Mouse (Mus musculus): Measurements from ENCODE around the gene Runx2. TPM values are rescaled to one million over a fixed set of nuclear protein-coding genes. Genes with fewer than 3 reads are reported as not detected.

The Runx2 gene
- polyA plus RNA-seq, 1 experiment from 2014 or later, result 0.25 TPM

- no peak overlapping the region for H3K27ac ChIP-seq (ENCODE audit: low read length)
- no peaks in the 10 kb centered on the region for H3K36me3 ChIP-seq (ENCODE audit: control insufficient read depth, insufficient read depth)
- H3K4me3 ChIP-seq (ENCODE audit: low read length), result no peak overlapping the region
- H3K4me2 ChIP-seq (ENCODE audit: low read depth, low read length), result no peak overlapping the region
- H3K4me1 ChIP-seq (ENCODE audit: control insufficient read depth, insufficient read depth, low read length), result no peaks in the 10 kb centered on the region
- H3K9me3 ChIP-seq (replicated peaks; ENCODE audit: control insufficient read depth, low read length), result no peaks in the 10 kb centered on the region
- no peak overlapping the region for H3K9ac ChIP-seq (ENCODE audit: low read length)
- ATAC-seq (replicated peaks; ENCODE audit: extremely low read depth, insufficient read depth, low FRiP score), result no peak
- WGBS, result 77% methylated on average over 5 of the region's 5 CpGs
- H3K27me3 ChIP-seq (ENCODE audit: control insufficient read depth, insufficient read depth, low read length), result no peaks in the 10 kb centered on the region
Observed at GRCm38 (mm10) chr17:44570899-44571298, 243.7 kb downstream of the Runx2 start.

- no peak overlapping the region for H3K4me2 ChIP-seq (ENCODE audit: low read depth, low read length)
- H3K9me3 ChIP-seq (replicated peaks; ENCODE audit: control insufficient read depth, low read length), result no peaks in the 10 kb centered on the region
- H3K9ac ChIP-seq (ENCODE audit: low read length), result no peak overlapping the region
- H3K27me3 ChIP-seq (ENCODE audit: control insufficient read depth, insufficient read depth, low read length), result no peaks in the 10 kb centered on the region
- H3K4me3 ChIP-seq (ENCODE audit: low read length), result no peak overlapping the region
- no peak for ATAC-seq (replicated peaks; ENCODE audit: extremely low read depth, insufficient read depth, low FRiP score)
- 74% methylated on average over 8 of the region's 8 CpGs for WGBS
- no peak overlapping the region for H3K27ac ChIP-seq (ENCODE audit: low read length)
- no peaks in the 10 kb centered on the region for H3K36me3 ChIP-seq (ENCODE audit: control insufficient read depth, insufficient read depth)
- H3K4me1 ChIP-seq (ENCODE audit: control insufficient read depth, insufficient read depth, low read length), result no peaks in the 10 kb centered on the region
Observed at GRCm38 (mm10) chr17:44569020-44569621, 245.5 kb downstream of the Runx2 start.

- no peak overlapping the region for H3K4me2 ChIP-seq (ENCODE audit: low read depth, low read length)
- no peaks in the 10 kb centered on the region; the same call in 1 of the 2 replicates for H3K27me3 ChIP-seq (ENCODE audit: control insufficient read depth, insufficient read depth, low read length)
- no peaks in the 10 kb centered on the region for H3K9me3 ChIP-seq (replicated peaks; ENCODE audit: control insufficient read depth, low read length)
- H3K27ac ChIP-seq (ENCODE audit: low read length), result no peak overlapping the region
- ATAC-seq (replicated peaks; ENCODE audit: extremely low read depth, insufficient read depth, low FRiP score), result no peak
- no peak overlapping the region for H3K9ac ChIP-seq (ENCODE audit: low read length)
- no peaks in the 10 kb centered on the region for H3K36me3 ChIP-seq (ENCODE audit: control insufficient read depth, insufficient read depth)
- WGBS, result 73% methylated on average over 5 of the region's 5 CpGs
- H3K4me3 ChIP-seq (ENCODE audit: low read length), result no peak overlapping the region
- H3K4me1 ChIP-seq (ENCODE audit: control insufficient read depth, insufficient read depth, low read length), result no peaks in the 10 kb centered on the region
Observed at GRCm38 (mm10) chr17:44566992-44567391, 247.6 kb downstream of the Runx2 start.

GRCm38 (mm10) chr17:44565884-44566515 is 248.6 kb downstream of the Runx2 start:
- WGBS, result 70% methylated on average over 8 of the region's 8 CpGs
- H3K27ac ChIP-seq (ENCODE audit: low read length), result no peak overlapping the region
- no peaks in the 10 kb centered on the region; the same call in 1 of the 2 replicates for H3K27me3 ChIP-seq (ENCODE audit: control insufficient read depth, insufficient read depth, low read length)
- H3K36me3 ChIP-seq (ENCODE audit: control insufficient read depth, insufficient read depth), result no peaks in the 10 kb centered on the region
- no peak overlapping the region for H3K4me2 ChIP-seq (ENCODE audit: low read depth, low read length)
- ATAC-seq (replicated peaks; ENCODE audit: extremely low read depth, insufficient read depth, low FRiP score), result no peak
- H3K9ac ChIP-seq (ENCODE audit: low read length), result no peak overlapping the region
- H3K4me1 ChIP-seq (ENCODE audit: control insufficient read depth, insufficient read depth, low read length), result no peaks in the 10 kb centered on the region
- H3K4me3 ChIP-seq (ENCODE audit: low read length), result no peak overlapping the region
- H3K9me3 ChIP-seq (replicated peaks; ENCODE audit: control insufficient read depth, low read length), result no peaks in the 10 kb centered on the region

GRCm38 (mm10) chr17:44565311-44565831 is 249.2 kb downstream of the Runx2 start:
- H3K4me1 ChIP-seq (ENCODE audit: control insufficient read depth, insufficient read depth, low read length), result no peaks in the 10 kb centered on the region
- no peak overlapping the region for H3K4me2 ChIP-seq (ENCODE audit: low read depth, low read length)
- no peak overlapping the region for H3K27ac ChIP-seq (ENCODE audit: low read length)
- H3K27me3 ChIP-seq (ENCODE audit: control insufficient read depth, insufficient read depth, low read length), result no peaks in the 10 kb centered on the region; the same call in 1 of the 2 replicates
- H3K4me3 ChIP-seq (ENCODE audit: low read length), result no peak overlapping the region
- H3K9ac ChIP-seq (ENCODE audit: low read length), result no peak overlapping the region
- H3K9me3 ChIP-seq (replicated peaks; ENCODE audit: control insufficient read depth, low read length), result no peaks in the 10 kb centered on the region
- WGBS, result 71% methylated on average over 14 of the region's 14 CpGs
- no peak for ATAC-seq (replicated peaks; ENCODE audit: extremely low read depth, insufficient read depth, low FRiP score)
- H3K36me3 ChIP-seq (ENCODE audit: control insufficient read depth, insufficient read depth), result no peaks in the 10 kb centered on the region

- Histone ChIP-seq H3K36me3 (ENCODE audit: control insufficient read depth, insufficient read depth) (no peaks in the 10 kb centered on the region), H3K27me3 (ENCODE audit: control insufficient read depth, insufficient read depth, low read length) (no peaks in the 10 kb centered on the region; the same call in 1 of the 2 replicates), H3K9ac (ENCODE audit: low read length) (no peak overlapping the region), H3K9me3 (replicated peaks; ENCODE audit: control insufficient read depth, low read length) (no peaks in the 10 kb centered on the region), H3K27ac (ENCODE audit: low read length) (no peak overlapping the region), H3K4me3 (ENCODE audit: low read length) (no peak overlapping the region), H3K4me2 (ENCODE audit: low read depth, low read length) (no peak overlapping the region), H3K4me1 (ENCODE audit: control insufficient read depth, insufficient read depth, low read length) (no peaks in the 10 kb centered on the region)
- ATAC-seq (replicated peaks; ENCODE audit: extremely low read depth, insufficient read depth, low FRiP score), result no peak
- WGBS, result 72% methylated on average over 4 of the region's 4 CpGs
Observed at GRCm38 (mm10) chr17:44564611-44565198, 249.9 kb downstream of the Runx2 start.

GRCm38 (mm10) chr17:44560016-44560415 is 254.6 kb downstream of the Runx2 start:
- no peak overlapping the region for H3K27ac ChIP-seq (ENCODE audit: low read length)
- no peak overlapping the region for H3K4me2 ChIP-seq (ENCODE audit: low read depth, low read length)
- no peaks in the 10 kb centered on the region for H3K4me1 ChIP-seq (ENCODE audit: control insufficient read depth, insufficient read depth, low read length)
- no peak for ATAC-seq (replicated peaks; ENCODE audit: extremely low read depth, insufficient read depth, low FRiP score)
- no peaks in the 10 kb centered on the region for H3K36me3 ChIP-seq (ENCODE audit: control insufficient read depth, insufficient read depth)
- H3K9ac ChIP-seq (ENCODE audit: low read length), result no peak overlapping the region
- no peak overlapping the region for H3K4me3 ChIP-seq (ENCODE audit: low read length)
- WGBS, result 59% methylated on average over 7 of the region's 7 CpGs
- H3K9me3 ChIP-seq (replicated peaks; ENCODE audit: control insufficient read depth, low read length), result no peaks in the 10 kb centered on the region
- H3K27me3 ChIP-seq (ENCODE audit: control insufficient read depth, insufficient read depth, low read length), result peaks cover 4% of the 10 kb centered on the region; the same call in 1 of the 2 replicates

- Histone ChIP-seq H3K36me3 (ENCODE audit: control insufficient read depth, insufficient read depth) (no peaks in the 10 kb centered on the region), H3K9ac (ENCODE audit: low read length) (no peak overlapping the region), H3K4me3 (ENCODE audit: low read length) (no peak overlapping the region), H3K27ac (ENCODE audit: low read length) (no peak overlapping the region), H3K27me3 (ENCODE audit: control insufficient read depth, insufficient read depth, low read length) (peaks cover 4% of the 10 kb centered on the region; the same call in 1 of the 2 replicates), H3K9me3 (replicated peaks; ENCODE audit: control insufficient read depth, low read length) (no peaks in the 10 kb centered on the region), H3K4me2 (ENCODE audit: low read depth, low read length) (no peak overlapping the region), H3K4me1 (ENCODE audit: control insufficient read depth, insufficient read depth, low read length) (no peaks in the 10 kb centered on the region)
- WGBS, result 70% methylated on average over 16 of the region's 16 CpGs
- no peak for ATAC-seq (replicated peaks; ENCODE audit: extremely low read depth, insufficient read depth, low FRiP score)
Observed at GRCm38 (mm10) chr17:44557199-44558111, 257.1 kb downstream of the Runx2 start.
